ENCODE assay signal across 8 mouse cellular contexts in the genomic region with DNA sequence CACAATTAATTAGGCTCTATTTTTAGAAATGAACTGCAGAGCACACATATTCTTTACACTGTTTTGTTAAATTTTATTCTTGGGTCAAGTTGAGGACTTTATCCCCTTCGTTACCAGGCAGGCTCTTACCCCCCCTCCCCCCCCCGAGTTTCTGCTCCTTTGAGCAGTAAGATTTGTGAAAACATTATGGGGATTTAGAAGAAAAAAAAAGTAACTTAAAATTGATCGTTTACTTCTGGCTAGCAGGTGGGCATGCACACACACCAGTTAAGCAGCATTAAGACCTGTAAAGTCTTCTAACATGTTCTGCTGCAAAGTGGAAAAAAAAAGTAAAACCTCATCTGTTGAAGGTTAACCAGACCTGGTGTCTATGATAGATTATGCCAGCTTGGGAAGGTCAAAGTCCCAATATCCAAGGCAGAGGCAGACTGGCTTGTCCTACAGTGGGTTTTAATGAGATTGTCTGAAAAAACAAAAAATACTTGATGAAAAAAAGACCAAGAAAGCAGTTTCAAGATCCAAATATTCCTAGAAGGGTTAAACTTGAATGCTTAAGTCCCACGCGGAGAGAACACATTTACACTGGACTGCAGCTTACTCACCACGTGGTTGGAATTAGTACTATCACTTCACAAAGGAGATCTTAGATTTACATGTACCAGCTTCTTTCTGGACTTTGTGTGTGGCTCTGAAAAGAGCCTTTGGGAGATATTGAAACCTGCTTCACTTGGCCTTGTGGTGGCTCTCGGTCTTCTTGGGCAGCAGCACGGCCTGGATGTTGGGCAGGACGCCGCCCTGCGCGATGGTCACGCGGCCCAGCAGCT. TPM values are rescaled to one million over a fixed set of nuclear protein-coding genes. Genes with fewer than 3 reads are reported as not detected.
DNase-seq lines count a peak whose midpoint lies in the region; ATAC-seq and TF ChIP-seq lines count a peak whose summit lies in the region.

No protein-coding gene starts in this region.

- H3K9ac ChIP-seq in embryonic facial prominence, embryonic 14.5 days (ENCODE audit: low read depth, low read length) = peak overlapping the region; percentile 72
- H3K9ac ChIP-seq in kidney, postnatal 0 days (ENCODE audit: low read depth, low read length) = peak overlapping the region; percentile 36
- H3K9ac ChIP-seq in neural tube, embryonic 13.5 days = peak overlapping the region; percentile 59

- H3K4me3 ChIP-seq in embryonic facial prominence, embryonic 14.5 days (ENCODE audit: low read depth, low read length) = peak overlapping the region; percentile 41
- peak overlapping the region; percentile 37 for H3K4me3 ChIP-seq in kidney, postnatal 0 days (replicated peaks; ENCODE audit: low read depth, low read length)
- H3K4me3 ChIP-seq in neural tube, embryonic 13.5 days = peak overlapping the region; percentile 42

- under 1% methylated on average over 9 of the region's 14 CpGs for WGBS in embryonic facial prominence, embryonic 14.5 days
- WGBS in kidney, postnatal 0 days = under 1% methylated on average over 12 of the region's 14 CpGs
- WGBS in neural tube, embryonic 13.5 days = under 1% methylated on average over 14 of the region's 14 CpGs

- H3K4me1 ChIP-seq in embryonic facial prominence, embryonic 14.5 days (ENCODE audit: control insufficient read depth, insufficient read depth, low read length) = peaks cover 10% of the 10 kb centered on the region; the same call in 1 of the 2 replicates
- peaks cover 6% of the 10 kb centered on the region; the same call in 1 of the 2 replicates for H3K4me1 ChIP-seq in kidney, postnatal 0 days (replicated peaks; ENCODE audit: insufficient read depth, low read length)
- peaks cover 21% of the 10 kb centered on the region for H3K4me1 ChIP-seq in neural tube, embryonic 13.5 days (replicated peaks)

- peak overlapping the region; percentile 64 for H3K4me2 ChIP-seq in embryonic facial prominence, embryonic 14.5 days (ENCODE audit: low read depth, low read length)
- H3K4me2 ChIP-seq in kidney, postnatal 0 days (ENCODE audit: low read length) = peak overlapping the region; percentile 64
- peak overlapping the region; percentile 72 for H3K4me2 ChIP-seq in neural tube, embryonic 13.5 days

- ATAC-seq in embryonic facial prominence, embryonic 14.5 days (ENCODE audit: low read depth) = no peak
- ATAC-seq in kidney, postnatal 0 days (replicated peaks; ENCODE audit: low FRiP score, low read depth) = peak; percentile 38
- no peak for ATAC-seq in neural tube, embryonic 13.5 days (ENCODE audit: low read depth)
- no peak for ATAC-seq in megakaryocyte-erythroid progenitor cell, adult 5-6 weeks (replicated peaks; ENCODE audit: low FRiP score, low TSS enrichment, poor library complexity, severe bottlenecking)

- H3K27ac ChIP-seq in embryonic facial prominence, embryonic 14.5 days (replicated peaks; ENCODE audit: low read depth, low read length) = peak overlapping the region; percentile 83
- H3K27ac ChIP-seq in kidney, postnatal 0 days = peak overlapping the region; percentile 75
- H3K27ac ChIP-seq in neural tube, embryonic 13.5 days (replicated peaks) = peak overlapping the region; percentile 7

- H3K36me3 ChIP-seq in embryonic facial prominence, embryonic 14.5 days (ENCODE audit: control insufficient read depth, insufficient read depth, low read length) = no peaks in the 10 kb centered on the region
- H3K36me3 ChIP-seq in kidney, postnatal 0 days (ENCODE audit: insufficient read depth, low read length) = no peaks in the 10 kb centered on the region
- no peaks in the 10 kb centered on the region for H3K36me3 ChIP-seq in neural tube, embryonic 13.5 days

- DNase-seq in right cerebral cortex, postnatal 25 days = peak; percentile 5
- no peak for DNase-seq in right cerebral cortex, postnatal 14 days
- DNase-seq in embryonic facial prominence, embryonic 14.5 days (ENCODE audit: low spot score) = no peak
- DNase-seq in kidney, postnatal 0 days (ENCODE audit: low spot score) = peak; percentile 64
- no peak for DNase-seq in left cerebral cortex, adult 9 months (ENCODE audit: low spot score in 2 of 2)
- DNase-seq in right cerebral cortex, postnatal 10 days (ENCODE audit: low spot score in 2 of 2) = no peak

- no peaks in the 10 kb centered on the region for H3K27me3 ChIP-seq in embryonic facial prominence, embryonic 14.5 days (replicated peaks; ENCODE audit: control insufficient read depth, insufficient read depth, low read length)
- no peaks in the 10 kb centered on the region for H3K27me3 ChIP-seq in kidney, postnatal 0 days (ENCODE audit: insufficient read depth, low read length)
- no peaks in the 10 kb centered on the region for H3K27me3 ChIP-seq in neural tube, embryonic 13.5 days

- TF ChIP-seq CTCF in kidney, postnatal 0 days (IDR thresholded peaks at IDR 0.05; ENCODE audit: low read depth) = no peak

- no peaks in the 10 kb centered on the region for H3K9me3 ChIP-seq in embryonic facial prominence, embryonic 14.5 days (ENCODE audit: control insufficient read depth, low read length)
- no peaks in the 10 kb centered on the region for H3K9me3 ChIP-seq in kidney, postnatal 0 days (replicated peaks; ENCODE audit: low read length)
- H3K9me3 ChIP-seq in neural tube, embryonic 13.5 days = no peaks in the 10 kb centered on the region

RNA-seq across cellular contexts. Expression of a gene that starts 0.7 kb away (rescaled TPM):
- 13.1 TPM in 1 of 2 replicates, not detected in the other for polyA plus RNA-seq in embryonic facial prominence, embryonic 14.5 days (2014; fragmentation: Nextera tagmentation; extraction: Ambion mirVana)
- 4.0 and 4.5 TPM in 2 replicates for polyA plus RNA-seq in kidney, postnatal 0 days (2015; fragmentation: Nextera tagmentation; extraction: Ambion mirVana)
- 1.7 TPM in 1 of 2 replicates, not detected in the other for polyA plus RNA-seq in neural tube, embryonic 13.5 days (2015; fragmentation: Nextera tagmentation; extraction: Ambion mirVana)
- 11.1 TPM in 1 of 2 replicates, not detected in the other for total RNA-seq in megakaryocyte-erythroid progenitor cell, adult 5-6 weeks (2014; fragmentation: Nextera tagmentation)
- 482 and 578 TPM in 2 replicates for total RNA-seq in megakaryocyte-erythroid progenitor cell, adult 5-6 weeks (2017)

RNA-seq across cellular contexts. Expression of a gene that starts 1.0 kb away (rescaled TPM):
- 3.9 and 6.6 TPM in 2 replicates for polyA plus RNA-seq in embryonic facial prominence, embryonic 14.5 days (2014; fragmentation: Nextera tagmentation; extraction: Ambion mirVana)
- polyA plus RNA-seq in kidney, postnatal 0 days (2015; fragmentation: Nextera tagmentation; extraction: Ambion mirVana) = 4.0 and 4.8 TPM in 2 replicates
- polyA plus RNA-seq in neural tube, embryonic 13.5 days (2015; fragmentation: Nextera tagmentation; extraction: Ambion mirVana) = 2.5 and 3.8 TPM in 2 replicates
- 142 and 423 TPM in 2 replicates for total RNA-seq in megakaryocyte-erythroid progenitor cell, adult 5-6 weeks (2014; fragmentation: Nextera tagmentation)
- total RNA-seq in megakaryocyte-erythroid progenitor cell, adult 5-6 weeks (2017) = 812 and 1,118 TPM in 2 replicates

RNA-seq across cellular contexts. Expression of a gene that starts 6.5 kb away (rescaled TPM):
- 11.8 and 13.3 TPM in 2 replicates for polyA plus RNA-seq in embryonic facial prominence, embryonic 14.5 days (2014; fragmentation: Nextera tagmentation; extraction: Ambion mirVana)
- polyA plus RNA-seq in kidney, postnatal 0 days (2015; fragmentation: Nextera tagmentation; extraction: Ambion mirVana) = 15.3 and 17.2 TPM in 2 replicates
- 8.8 and 10.1 TPM in 2 replicates for polyA plus RNA-seq in neural tube, embryonic 13.5 days (2015; fragmentation: Nextera tagmentation; extraction: Ambion mirVana)
- 56.5 and 110 TPM in 2 replicates for total RNA-seq in megakaryocyte-erythroid progenitor cell, adult 5-6 weeks (2014; fragmentation: Nextera tagmentation)
- 136 and 141 TPM in 2 replicates for total RNA-seq in megakaryocyte-erythroid progenitor cell, adult 5-6 weeks (2017)

RNA-seq across cellular contexts. Expression of a gene that starts 8.1 kb away (rescaled TPM):
- 24.9 and 28.8 TPM in 2 replicates for polyA plus RNA-seq in embryonic facial prominence, embryonic 14.5 days (2014; fragmentation: Nextera tagmentation; extraction: Ambion mirVana)
- polyA plus RNA-seq in kidney, postnatal 0 days (2015; fragmentation: Nextera tagmentation; extraction: Ambion mirVana) = 33.8 and 48.4 TPM in 2 replicates
- 8.4 and 11.4 TPM in 2 replicates for polyA plus RNA-seq in neural tube, embryonic 13.5 days (2015; fragmentation: Nextera tagmentation; extraction: Ambion mirVana)
- 19.5 and 69.6 TPM in 2 replicates for total RNA-seq in megakaryocyte-erythroid progenitor cell, adult 5-6 weeks (2014; fragmentation: Nextera tagmentation)
- 882 and 1,306 TPM in 2 replicates for total RNA-seq in megakaryocyte-erythroid progenitor cell, adult 5-6 weeks (2017)

RNA-seq across cellular contexts. Expression of a gene that starts 8.4 kb away (rescaled TPM):
- 3.4 and 7.4 TPM in 2 replicates for polyA plus RNA-seq in embryonic facial prominence, embryonic 14.5 days (2014; fragmentation: Nextera tagmentation; extraction: Ambion mirVana)
- polyA plus RNA-seq in kidney, postnatal 0 days (2015; fragmentation: Nextera tagmentation; extraction: Ambion mirVana) = 8.5 and 10.2 TPM in 2 replicates
- polyA plus RNA-seq in neural tube, embryonic 13.5 days (2015; fragmentation: Nextera tagmentation; extraction: Ambion mirVana) = 2.7 and 3.3 TPM in 2 replicates
- 238 and 405 TPM in 2 replicates for total RNA-seq in megakaryocyte-erythroid progenitor cell, adult 5-6 weeks (2014; fragmentation: Nextera tagmentation)
- total RNA-seq in megakaryocyte-erythroid progenitor cell, adult 5-6 weeks (2017) = 313 and 664 TPM in 2 replicates

Comparison
In these comparisons a context has a peak if more than half of its experiments do, and no peak if none do; other contexts are left out.
1. DNase-seq: peak in right cerebral cortex, postnatal 25 days (single experiment) and kidney, postnatal 0 days (single experiment); none in right cerebral cortex, postnatal 14 days (single experiment), embryonic facial prominence, embryonic 14.5 days (single experiment), left cerebral cortex, adult 9 months (0 of 2) and right cerebral cortex, postnatal 10 days (0 of 2).
2. H3K27ac ChIP-seq: peak in every context shown above with its lines; median percentile 83 in embryonic facial prominence, embryonic 14.5 days; 75 in kidney, postnatal 0 days; 7 in neural tube, embryonic 13.5 days.
3. Peak in every context shown above with its lines, with median percentiles within 50 percentile points of each other: H3K4me2 ChIP-seq, H3K4me3 ChIP-seq and H3K9ac ChIP-seq.